Mouse (Mus musculus) stomach, embryonic 15.5 days (tissue): ENCODE measurements at regions not wholly inside any gene's neighbourhood (a gene's known extent, or its start where the extent isn't known, plus 50 kb on each side); places are given as distances from the start of the nearest gene placed in this dataset.
A peak's percentile ranks its signal among the peaks of the same experiment; 100 is the strongest.

ENCODE experiments used
- ATAC-seq: fragments of 200-750 bp; cut with Nextera tagmentation; 2 replicates; pipeline ENCODE4 v1.8.0; 2017; ENCODE audit warnings: low read depth, moderate number of reproducible peaks, moderate TSS enrichment; ENCODE audit not compliant: insufficient read depth, low FRiP score
- H3K27ac ChIP-seq: fragments of 300-500 bp; sonication (generic); 2 replicates; pipeline ENCODE4 v1.5.1; 2015; ENCODE audit warnings: mild to moderate bottlenecking, inconsistent platforms
- H3K27me3 ChIP-seq: fragments of 300-500 bp; sonication (generic); replicated peaks from 2 replicates; pipeline ENCODE4 v1.6.1; 2015; ENCODE audit warnings: inconsistent platforms
- H3K36me3 ChIP-seq: fragments of 300-500 bp; sonication (generic); 2 replicates; pipeline ENCODE4 v1.6.1; 2015; ENCODE audit warnings: inconsistent platforms
- H3K4me1 ChIP-seq: fragments of 300-500 bp; sonication (generic); 2 replicates; pipeline ENCODE4 v1.6.1; 2015; ENCODE audit warnings: inconsistent platforms
- H3K4me2 ChIP-seq: fragments of 300-500 bp; sonication (generic); 2 replicates; pipeline ENCODE4 v1.6.1; 2015; ENCODE audit warnings: mild to moderate bottlenecking, inconsistent platforms
- H3K4me3 ChIP-seq: fragments of 300-500 bp; sonication (generic); replicated peaks from 2 replicates; pipeline ENCODE4 v1.5.1; 2015; ENCODE audit warnings: inconsistent platforms
- H3K9ac ChIP-seq: fragments of 300-500 bp; sonication (generic); 2 replicates; pipeline ENCODE4 v1.6.1; 2015; ENCODE audit warnings: inconsistent platforms
- H3K9me3 ChIP-seq: fragments of 300-500 bp; sonication (generic); 2 replicates; pipeline ENCODE4 v1.6.1; 2016; ENCODE audit warnings: inconsistent platforms
- WGBS: fragments of 180-500 bp; shearing (Covaris S2); methylation state at CpG from one replicate; pipeline ENCODE4 v1.1.7; 2015; 5-methylcytosine and 5-hydroxymethylcytosine counted together

GRCm38 (mm10) chr12:110332616-110333154, 53.8 kb downstream of the Dio3 start:
- Histone ChIP-seq H3K27ac (no peak overlapping the region), H3K9ac (no peak overlapping the region), H3K4me2 (no peak overlapping the region), H3K4me1 (no peaks in the 10 kb centered on the region), H3K9me3 (no peaks in the 10 kb centered on the region), H3K27me3 (no peaks in the 10 kb centered on the region), H3K4me3 (no peak overlapping the region), H3K36me3 (no peaks in the 10 kb centered on the region)
- WGBS: 89% methylated on average over 12 of the region's 12 CpGs
- ATAC-seq: no peak

- no peaks in the 10 kb centered on the region for H3K36me3 ChIP-seq
- H3K4me2 ChIP-seq: no peak overlapping the region
- ATAC-seq: no peak
- H3K4me3 ChIP-seq: no peak overlapping the region
- H3K27me3 ChIP-seq: no peaks in the 10 kb centered on the region
- WGBS: 72% methylated on average over 2 of the region's 2 CpGs
- H3K9me3 ChIP-seq: no peaks in the 10 kb centered on the region
- no peak overlapping the region for H3K27ac ChIP-seq
- no peak overlapping the region for H3K9ac ChIP-seq
- H3K4me1 ChIP-seq: no peaks in the 10 kb centered on the region
These were observed 55.7 kb downstream of the Dio3 start for GRCm38 (mm10) chr12:110334609-110335008.

GRCm38 (mm10) chr12:110344280-110344827, 65.5 kb downstream of the Dio3 start:
- ATAC-seq: no peak

GRCm38 (mm10) chr12:110349621-110350020, 70.8 kb downstream of the Dio3 start:
- H3K4me2 ChIP-seq: no peak overlapping the region
- H3K9me3 ChIP-seq: no peaks in the 10 kb centered on the region
- 81% methylated on average over 1 of the region's 1 CpGs for WGBS
- no peaks in the 10 kb centered on the region for H3K27me3 ChIP-seq
- ATAC-seq: no peak
- H3K4me3 ChIP-seq: no peak overlapping the region
- no peaks in the 10 kb centered on the region for H3K4me1 ChIP-seq
- no peak overlapping the region for H3K9ac ChIP-seq
- H3K36me3 ChIP-seq: no peaks in the 10 kb centered on the region
- no peak overlapping the region for H3K27ac ChIP-seq

More at GRCm38 (mm10) chr12:110344280-110344827, 65.5 kb downstream of the Dio3 start:
- no peaks in the 10 kb centered on the region for H3K27me3 ChIP-seq
- no peak overlapping the region for H3K9ac ChIP-seq
- H3K4me2 ChIP-seq: no peak overlapping the region
- H3K36me3 ChIP-seq: no peaks in the 10 kb centered on the region
- no peak overlapping the region for H3K27ac ChIP-seq
- no peaks in the 10 kb centered on the region for H3K9me3 ChIP-seq
- WGBS: 65% methylated on average over 4 of the region's 4 CpGs
- H3K4me3 ChIP-seq: no peak overlapping the region
- no peaks in the 10 kb centered on the region for H3K4me1 ChIP-seq

- ATAC-seq: no peak
- Histone ChIP-seq H3K4me2 (no peak overlapping the region), H3K4me1 (no peaks in the 10 kb centered on the region), H3K9me3 (no peaks in the 10 kb centered on the region), H3K36me3 (no peaks in the 10 kb centered on the region), H3K9ac (no peak overlapping the region), H3K4me3 (no peak overlapping the region), H3K27me3 (no peaks in the 10 kb centered on the region), H3K27ac (no peak overlapping the region)
- 71% methylated on average over 6 of the region's 6 CpGs for WGBS
These were observed 77.0 kb downstream of the Dio3 start for GRCm38 (mm10) chr12:110355851-110356250.

GRCm38 (mm10) chr12:110367102-110367501, 79.8 kb upstream of the Ppp2r5c start:
- H3K36me3 ChIP-seq: no peaks in the 10 kb centered on the region
- no peak overlapping the region for H3K27ac ChIP-seq
- no peak overlapping the region for H3K9ac ChIP-seq
- no peaks in the 10 kb centered on the region for H3K9me3 ChIP-seq
- H3K4me2 ChIP-seq: no peak overlapping the region
- 0 out of 2 replicates have a peak, but pooled peaks cover 2% of the 10 kb centered on the region for H3K27me3 ChIP-seq
- ATAC-seq: no peak
- no peaks in the 10 kb centered on the region for H3K4me1 ChIP-seq
- WGBS: 90% methylated on average over 6 of the region's 6 CpGs
- no peak overlapping the region for H3K4me3 ChIP-seq

- 0 out of 2 replicates have a peak, but pooled peaks cover 3% of the 10 kb centered on the region for H3K27me3 ChIP-seq
- no peak overlapping the region for H3K4me3 ChIP-seq
- no peaks in the 10 kb centered on the region for H3K36me3 ChIP-seq
- no peak overlapping the region for H3K9ac ChIP-seq
- no peaks in the 10 kb centered on the region for H3K9me3 ChIP-seq
- no peak overlapping the region for H3K27ac ChIP-seq
- H3K4me1 ChIP-seq: no peaks in the 10 kb centered on the region
- ATAC-seq: no peak
- WGBS: 90% methylated on average over 4 of the region's 4 CpGs
- H3K4me2 ChIP-seq: no peak overlapping the region
These were observed 79.1 kb upstream of the Ppp2r5c start for GRCm38 (mm10) chr12:110367822-110368221.

GRCm38 (mm10) chr12:110371886-110372690, 74.8 kb upstream of the Ppp2r5c start:
- H3K4me3 ChIP-seq: no peak overlapping the region

GRCm38 (mm10) chr12:110372986-110373385, 73.9 kb upstream of the Ppp2r5c start:
- Histone ChIP-seq H3K4me2 (peak overlapping the region; percentile 41; the same call in 1 of the 2 replicates), H3K4me3 (no peak overlapping the region), H3K9me3 (no peaks in the 10 kb centered on the region), H3K4me1 (peaks cover 3% of the 10 kb centered on the region), H3K36me3 (no peaks in the 10 kb centered on the region), H3K9ac (no peak overlapping the region), H3K27me3 (peaks cover 26% of the 10 kb centered on the region), H3K27ac (no peak overlapping the region)
- ATAC-seq: no peak
- 59% methylated on average over 9 of the region's 9 CpGs for WGBS

More at GRCm38 (mm10) chr12:110371886-110372690, 74.8 kb upstream of the Ppp2r5c start:
- Histone ChIP-seq H3K4me1 (peaks cover 3% of the 10 kb centered on the region), H3K36me3 (no peaks in the 10 kb centered on the region), H3K27me3 (peaks cover 26% of the 10 kb centered on the region), H3K9me3 (no peaks in the 10 kb centered on the region), H3K4me2 (no peak overlapping the region), H3K9ac (no peak overlapping the region), H3K27ac (no peak overlapping the region)
- WGBS: 81% methylated on average over 13 of the region's 13 CpGs
- ATAC-seq: no peak

GRCm38 (mm10) chr12:110373408-110374065, 73.4 kb upstream of the Ppp2r5c start:
- WGBS: 2% methylated on average over 27 of the region's 27 CpGs
- H3K4me3 ChIP-seq: no peak overlapping the region
- H3K27me3 ChIP-seq: peaks cover 26% of the 10 kb centered on the region
- ATAC-seq: peak; percentile 75
- H3K9me3 ChIP-seq: no peaks in the 10 kb centered on the region
- peaks cover 3% of the 10 kb centered on the region for H3K4me1 ChIP-seq
- no peak overlapping the region for H3K9ac ChIP-seq
- no peak overlapping the region for H3K27ac ChIP-seq
- H3K4me2 ChIP-seq: peak overlapping the region; percentile 41
- no peaks in the 10 kb centered on the region for H3K36me3 ChIP-seq

- WGBS: 4% methylated on average over 15 of the region's 15 CpGs
- Histone ChIP-seq H3K9me3 (no peaks in the 10 kb centered on the region), H3K27me3 (peaks cover 26% of the 10 kb centered on the region), H3K4me2 (no peak overlapping the region), H3K36me3 (no peaks in the 10 kb centered on the region), H3K9ac (no peak overlapping the region), H3K4me1 (peaks cover 3% of the 10 kb centered on the region), H3K4me3 (no peak overlapping the region), H3K27ac (no peak overlapping the region)
- no peak for ATAC-seq
These were observed 71.8 kb upstream of the Ppp2r5c start for GRCm38 (mm10) chr12:110375139-110375538.
